Mouse (Mus musculus): ENCODE data around the gene Kbtbd12. TPM values are rescaled to one million over a fixed set of nuclear protein-coding genes. Genes with fewer than 3 reads are reported as not detected.

Gene Kbtbd12
- under 1 TPM; 0.67 to 0.78 TPM for total RNA-seq (2021)
- long read RNA-seq, partial matches to known transcripts = 0 of 2 reads
- long read RNA-seq, other reads (novel, unspliced or antisense) = 1 of 2 reads

DNA sequence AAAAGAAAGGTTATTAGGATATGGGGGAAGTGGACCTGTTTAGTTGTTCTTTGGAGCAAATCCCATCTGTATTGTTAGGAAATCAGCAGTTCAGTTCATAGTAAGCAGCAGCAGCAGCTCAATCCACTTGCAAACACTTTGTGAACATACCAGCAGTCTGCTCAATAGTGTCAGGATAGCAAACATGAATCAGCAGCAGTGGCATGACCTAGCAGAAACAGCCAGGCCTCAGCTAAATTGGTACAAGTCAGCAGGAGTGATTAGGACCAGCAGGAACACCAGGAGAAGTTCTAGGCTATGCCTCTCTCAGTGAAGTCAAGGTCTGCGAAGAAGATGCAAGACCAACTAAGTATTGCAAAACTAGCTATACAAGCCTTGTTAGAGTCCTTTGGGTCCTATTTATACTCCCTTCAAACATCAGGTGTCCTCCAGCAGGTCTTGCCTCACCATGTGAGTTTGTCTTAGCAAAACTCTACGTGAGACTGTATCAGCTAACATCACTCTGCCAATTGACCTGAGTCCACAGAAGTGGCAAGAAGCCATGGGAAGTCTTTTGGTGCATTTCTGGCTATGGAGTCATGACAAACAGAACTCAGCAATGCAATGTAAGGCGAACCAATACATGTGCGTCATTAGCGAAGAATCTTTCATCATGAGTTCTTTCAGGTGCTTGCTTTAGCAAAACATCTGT, at the start of gene Kbtbd12:
Gene Kbtbd12, minus strand, starts transcription at position 340 of the 691 bp plus-strand sequence.
- DNase-seq (ENCODE audit: low spot score in 2 of 2) = no peak

- DNase-seq (ENCODE audit: low spot score in 2 of 2) = no peak
Observed at GRCm38 (mm10) chr6:88683380-88684053, 45.8 kb upstream of the Kbtbd12 start.

- no peak for DNase-seq (ENCODE audit: low spot score in 2 of 2)
Observed at GRCm38 (mm10) chr6:88681026-88681425, 43.3 kb upstream of the Kbtbd12 start.

DNA sequence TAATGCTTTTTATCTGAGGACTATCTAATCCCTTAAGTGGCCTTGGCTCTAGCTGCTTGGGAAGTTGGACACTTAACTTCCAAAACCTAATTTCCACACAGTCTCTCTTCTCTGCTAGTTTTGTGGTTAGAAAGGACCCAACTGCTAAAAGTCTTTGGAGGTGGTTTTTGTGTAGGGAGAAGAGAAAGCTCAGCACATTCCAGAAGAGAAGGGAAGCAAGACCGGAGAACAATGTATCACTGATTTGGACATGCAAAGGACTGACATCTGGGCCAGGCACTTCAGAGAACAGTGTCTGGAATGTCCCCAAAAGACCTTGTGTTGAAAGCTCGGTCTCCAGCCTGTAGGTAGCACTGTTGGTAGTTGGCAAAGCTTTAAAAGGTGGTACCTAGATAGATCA, 40.0 kb upstream of the Kbtbd12 start:
- no peak for DNase-seq (ENCODE audit: low spot score in 2 of 2)

DNA sequence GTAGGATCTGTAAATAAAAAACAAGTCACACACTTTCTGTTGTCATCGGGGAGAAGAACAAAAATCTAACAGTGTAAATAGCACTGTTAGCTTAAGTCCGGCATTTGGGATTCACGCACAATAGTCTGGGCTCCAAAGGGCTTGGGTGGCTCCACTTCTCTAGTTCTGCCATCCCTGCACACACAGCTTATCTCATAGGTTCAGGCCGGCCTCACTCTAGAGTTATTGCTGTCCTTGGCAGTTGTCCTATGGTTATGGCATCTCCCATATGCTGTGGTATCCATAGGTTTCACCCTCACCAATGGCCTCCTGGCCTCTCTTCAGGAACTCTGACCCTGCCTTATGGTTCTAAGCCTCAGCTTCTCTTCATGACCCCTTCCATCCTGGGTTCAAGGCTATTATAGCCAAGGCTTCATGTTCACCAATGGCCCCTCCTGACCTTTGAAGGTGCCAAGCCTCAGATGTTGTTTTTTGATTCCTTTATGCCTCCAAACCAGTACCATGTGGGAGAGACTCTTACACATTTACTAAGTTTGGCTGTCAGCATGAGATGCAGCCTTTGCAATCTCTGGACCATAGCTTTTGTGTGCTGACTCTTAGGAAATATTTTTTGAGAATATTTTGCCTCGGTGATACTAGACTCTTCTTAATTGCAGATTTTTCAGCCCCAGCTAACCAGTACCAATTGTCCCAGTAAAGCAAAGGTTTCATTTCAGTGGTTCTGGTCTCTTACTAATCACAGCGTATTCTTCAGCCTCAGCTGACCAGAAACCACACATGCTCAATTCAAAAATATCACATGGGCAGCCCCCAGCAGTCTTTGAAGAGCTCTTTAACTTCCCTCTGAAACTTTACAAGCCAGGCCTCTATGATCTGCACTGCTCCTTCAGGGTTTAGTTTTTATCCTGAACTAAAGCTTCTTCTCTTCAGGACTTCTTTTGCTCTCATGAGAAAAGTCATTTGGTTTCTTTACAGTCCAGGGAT, 39.3 kb upstream of the Kbtbd12 start:
- DNase-seq (ENCODE audit: low spot score in 2 of 2) = no peak

- no peak for DNase-seq (ENCODE audit: low spot score in 2 of 2)
Observed at GRCm38 (mm10) chr6:88675815-88676214, 38.1 kb upstream of the Kbtbd12 start.

- no peak for DNase-seq (ENCODE audit: low spot score in 2 of 2)
Observed at GRCm38 (mm10) chr6:88662284-88662683, 24.5 kb upstream of the Kbtbd12 start.

DNA sequence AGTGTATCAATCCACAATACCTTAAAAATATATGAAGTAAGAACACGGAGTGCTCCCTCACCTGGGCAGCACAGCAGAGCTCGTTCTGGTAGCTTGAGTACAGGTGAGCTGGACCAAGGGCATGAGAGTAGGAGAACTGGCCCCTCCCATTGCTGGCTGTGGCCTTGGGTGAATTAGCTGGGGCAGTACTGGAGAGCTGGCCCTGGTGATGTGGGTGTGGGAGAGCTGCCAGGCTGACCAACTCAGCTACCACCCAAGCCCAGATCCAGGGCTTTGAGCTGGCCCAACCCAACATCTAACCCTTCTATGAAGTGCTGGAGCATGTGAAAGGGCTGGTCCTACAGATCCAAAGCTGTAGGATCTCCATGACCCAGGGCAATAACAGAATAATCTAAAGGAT, 23.9 kb upstream of the Kbtbd12 start:
- no peak for DNase-seq (ENCODE audit: low spot score in 2 of 2)

DNA sequence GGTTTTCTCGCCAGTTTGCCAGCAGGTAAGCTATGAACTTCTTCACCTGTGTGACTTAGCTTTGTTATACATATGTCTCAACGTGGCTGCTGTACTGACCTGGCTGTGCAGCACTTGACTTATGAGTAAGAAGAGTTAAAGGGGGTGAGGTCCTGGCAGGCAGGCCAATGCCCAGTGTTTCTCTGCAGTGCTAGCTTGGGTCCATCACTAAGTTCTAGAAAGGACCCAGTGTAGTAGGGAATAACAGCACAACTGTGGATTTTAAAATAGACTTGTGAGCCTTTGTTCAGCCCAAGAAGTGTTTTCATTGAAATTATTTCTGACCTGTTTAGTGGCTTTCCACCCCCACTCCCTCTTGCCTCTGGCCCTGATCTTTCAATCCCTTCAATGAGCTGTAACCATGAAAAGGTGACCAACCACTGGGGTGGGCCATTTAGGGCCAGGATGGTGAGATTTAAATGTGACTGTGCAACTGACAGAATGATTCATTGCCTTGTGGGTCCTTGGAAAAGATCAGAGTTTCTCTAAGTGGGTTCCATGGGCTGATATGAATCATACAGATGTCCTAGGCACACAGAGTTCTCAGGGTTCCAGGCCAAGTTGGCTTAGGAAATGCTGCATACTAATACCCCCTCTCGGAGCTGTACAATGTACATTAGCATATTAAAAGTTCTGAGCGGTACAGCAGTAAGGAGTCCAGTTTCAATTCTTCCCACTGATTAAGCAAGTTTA, 10.0 kb upstream of the Kbtbd12 start:
- DNase-seq (ENCODE audit: low spot score in 2 of 2) = no peak

- DNase-seq (ENCODE audit: low spot score in 2 of 2) = no peak
Observed at GRCm38 (mm10) chr6:88644786-88645185, 7.0 kb upstream of the Kbtbd12 start.

- no peak for DNase-seq (ENCODE audit: low spot score in 2 of 2)
Observed at GRCm38 (mm10) chr6:88641346-88641920, 3.7 kb upstream of the Kbtbd12 start.

DNA sequence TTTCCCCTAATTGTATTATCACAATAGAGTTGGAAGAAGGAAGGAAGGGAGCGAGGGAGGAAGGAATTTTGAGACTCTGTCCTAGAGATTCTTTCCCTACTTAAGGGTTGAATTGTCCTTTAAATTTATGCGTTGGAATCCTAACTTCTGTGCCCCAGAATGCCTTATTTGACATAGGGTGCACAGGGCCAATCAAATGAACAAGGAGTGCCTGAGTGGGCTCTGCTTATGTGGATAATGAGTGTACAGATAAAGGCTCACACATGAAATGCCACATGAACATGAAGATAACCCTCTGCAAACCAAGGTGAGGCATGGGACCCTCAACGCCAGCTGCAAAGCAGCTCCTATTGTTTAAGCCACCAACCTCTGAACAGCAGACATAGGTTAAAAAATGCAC, 2.6 kb upstream of the Kbtbd12 start:
- no peak for DNase-seq (ENCODE audit: low spot score in 2 of 2)

- DNase-seq (ENCODE audit: low spot score in 2 of 2) = peak; percentile 54 to 68
Observed at GRCm38 (mm10) chr6:88639921-88640320, 2.2 kb upstream of the Kbtbd12 start.

GRCm38 (mm10) chr6:88639372-88639920, 1.7 kb upstream of the Kbtbd12 start:
- DNase-seq (ENCODE audit: low spot score in 2 of 2) = no peak

DNA sequence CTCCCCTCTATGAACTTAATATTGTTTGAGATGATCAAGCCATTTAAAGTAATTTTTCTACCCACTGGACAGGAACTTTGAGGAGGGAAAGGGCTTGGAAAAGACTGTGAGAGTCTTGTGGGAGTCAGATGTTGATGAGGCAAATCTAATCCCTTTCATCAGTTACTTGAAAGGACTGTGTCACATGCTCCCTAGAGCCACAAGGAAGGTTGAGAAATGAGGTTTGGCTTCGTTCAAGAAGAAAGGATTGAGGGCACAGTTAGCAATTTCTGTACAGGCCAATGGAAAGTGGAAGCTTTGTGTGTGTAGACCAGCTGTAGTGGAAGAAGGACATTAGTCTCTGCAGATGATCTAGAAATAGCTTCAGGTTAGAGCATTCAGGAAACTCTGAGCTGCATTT, 1.2 kb upstream of the Kbtbd12 start:
- DNase-seq (ENCODE audit: low spot score in 2 of 2) = no peak

DNA sequence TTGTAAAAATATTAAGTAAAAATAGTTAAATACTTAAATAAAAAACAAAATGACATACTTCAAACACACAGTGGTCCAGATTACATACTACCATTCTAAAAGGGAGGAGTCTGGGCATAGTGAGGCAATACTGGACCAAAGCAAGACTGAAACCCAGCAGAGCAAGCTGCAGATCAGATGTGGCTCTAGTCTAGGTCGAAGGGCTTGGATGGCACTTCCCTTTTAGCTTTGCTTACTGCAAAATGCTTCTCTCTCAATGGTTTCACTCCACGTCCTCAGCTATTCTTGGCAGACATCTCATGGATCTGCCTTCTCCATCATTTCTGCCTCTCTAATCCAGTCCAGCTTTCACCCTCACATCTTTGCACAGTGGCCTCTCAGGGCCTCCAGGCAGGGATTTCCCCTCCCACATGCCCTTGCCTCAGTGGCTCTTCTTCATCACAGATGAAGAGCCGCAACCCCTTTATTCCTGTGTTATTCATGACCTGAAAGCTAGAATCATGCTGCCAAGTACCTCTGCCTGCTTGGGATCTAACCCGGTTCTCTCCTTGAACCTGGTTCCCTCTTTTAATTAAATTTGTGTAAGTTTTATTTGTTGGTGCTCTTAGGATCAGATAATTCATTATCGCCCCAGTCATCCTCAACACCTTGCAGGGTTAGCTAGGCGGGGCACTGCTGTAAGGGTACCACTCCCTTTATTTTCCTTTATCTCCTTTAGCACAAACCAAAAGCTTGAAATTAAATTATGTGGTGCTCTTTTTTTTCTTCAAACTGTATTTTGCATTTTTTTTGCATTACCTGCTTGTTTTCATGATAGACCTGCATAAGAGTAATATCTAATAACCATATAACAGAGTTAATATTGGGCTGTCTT, 1.6 kb downstream of the Kbtbd12 start:
- DNase-seq (ENCODE audit: low spot score in 2 of 2) = no peak

DNA sequence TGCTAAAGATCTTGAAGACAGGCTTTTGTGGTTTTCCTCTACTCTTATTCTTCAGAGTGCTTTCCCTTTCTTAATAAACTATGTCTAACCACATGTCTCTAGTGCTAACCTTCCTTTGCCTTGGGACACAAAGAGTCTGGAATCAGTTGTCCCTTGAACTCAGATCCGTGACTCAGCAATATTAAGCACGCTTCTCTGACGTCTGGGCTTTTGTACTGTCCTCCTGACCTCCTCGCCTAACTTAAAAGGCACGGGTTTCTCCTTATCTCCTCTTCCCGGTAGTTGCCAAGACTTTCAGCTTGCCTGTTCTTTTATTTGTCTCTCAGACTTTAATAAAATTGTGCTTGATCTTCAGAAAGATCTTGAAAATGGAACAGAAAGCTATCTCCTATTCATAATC, 6.5 kb downstream of the Kbtbd12 start:
- no peak for DNase-seq (ENCODE audit: low spot score in 2 of 2)

DNA sequence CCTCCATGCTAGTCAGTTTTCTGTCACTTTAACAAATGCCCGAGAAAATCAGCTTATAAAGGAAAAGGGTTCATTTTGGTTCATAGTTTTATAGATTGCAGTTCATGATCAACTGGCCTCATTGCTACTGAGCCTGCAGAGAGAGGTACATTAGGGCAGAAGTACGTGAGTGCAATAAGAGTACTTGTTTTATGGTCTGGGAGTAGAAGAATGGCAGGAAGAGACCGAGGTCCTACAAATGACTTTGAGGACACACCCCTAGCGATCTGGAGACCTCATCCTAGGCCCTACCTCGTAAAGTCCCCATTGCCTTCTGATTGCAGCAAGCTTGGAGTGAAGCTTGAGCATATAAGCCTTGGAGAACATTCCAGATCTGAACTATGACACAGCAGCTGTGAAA, 7.2 kb downstream of the Kbtbd12 start:
- DNase-seq (ENCODE audit: low spot score in 2 of 2) = no peak

GRCm38 (mm10) chr6:88629821-88630220, 7.9 kb downstream of the Kbtbd12 start:
- no peak for DNase-seq (ENCODE audit: low spot score in 2 of 2)
